Mouse (Mus musculus): ENCODE measurements around the gene She. TPM values are rescaled to one million over a fixed set of nuclear protein-coding genes. Genes with fewer than 3 reads are reported as not detected.

Gene She
- polyA plus RNA-seq, 1 experiment from 2014 or later = 4.0 TPM

DNA sequence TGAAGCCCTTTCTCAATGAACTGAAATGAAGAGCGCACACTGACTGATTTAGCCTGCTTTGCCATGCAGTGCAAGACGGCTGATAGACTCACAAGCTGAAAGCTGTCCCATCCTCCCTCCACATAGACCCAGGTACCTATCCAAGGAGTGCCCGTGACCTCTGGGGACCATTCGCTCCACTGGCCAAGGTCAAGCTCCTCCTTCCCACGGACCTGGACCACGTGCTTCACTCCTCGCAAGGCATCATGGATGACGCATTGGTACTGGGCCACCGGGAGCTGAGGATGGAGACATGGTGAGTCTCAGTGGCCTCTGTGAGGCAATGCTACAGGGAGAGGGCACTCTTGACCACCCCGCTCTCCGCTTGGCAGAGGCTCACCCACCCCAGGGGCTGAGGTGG is 54.6 kb downstream of the She start:
- H3K27me3 ChIP-seq (ENCODE audit: control insufficient read depth, insufficient read depth, low read length) = no peaks in the 10 kb centered on the region
- 88% methylated on average over 11 of the region's 11 CpGs for WGBS
- H3K36me3 ChIP-seq (ENCODE audit: control insufficient read depth, insufficient read depth, low read length) = no peaks in the 10 kb centered on the region
- H3K4me3 ChIP-seq (ENCODE audit: low read depth, low read length) = no peak overlapping the region
- H3K9ac ChIP-seq (replicated peaks; ENCODE audit: low read depth, low read length) = no peak overlapping the region
- H3K4me1 ChIP-seq (ENCODE audit: control insufficient read depth, insufficient read depth, low read length) = no peaks in the 10 kb centered on the region
- no peaks in the 10 kb centered on the region for H3K9me3 ChIP-seq (ENCODE audit: control insufficient read depth, low read depth, low read length)
- H3K4me2 ChIP-seq (replicated peaks; ENCODE audit: low read depth, low read length) = no peak overlapping the region
- ATAC-seq (ENCODE audit: insufficient number of reproducible peaks, insufficient read depth, low FRiP score, low read depth) = no peak
- no peak overlapping the region for H3K27ac ChIP-seq (ENCODE audit: low read length)

DNA sequence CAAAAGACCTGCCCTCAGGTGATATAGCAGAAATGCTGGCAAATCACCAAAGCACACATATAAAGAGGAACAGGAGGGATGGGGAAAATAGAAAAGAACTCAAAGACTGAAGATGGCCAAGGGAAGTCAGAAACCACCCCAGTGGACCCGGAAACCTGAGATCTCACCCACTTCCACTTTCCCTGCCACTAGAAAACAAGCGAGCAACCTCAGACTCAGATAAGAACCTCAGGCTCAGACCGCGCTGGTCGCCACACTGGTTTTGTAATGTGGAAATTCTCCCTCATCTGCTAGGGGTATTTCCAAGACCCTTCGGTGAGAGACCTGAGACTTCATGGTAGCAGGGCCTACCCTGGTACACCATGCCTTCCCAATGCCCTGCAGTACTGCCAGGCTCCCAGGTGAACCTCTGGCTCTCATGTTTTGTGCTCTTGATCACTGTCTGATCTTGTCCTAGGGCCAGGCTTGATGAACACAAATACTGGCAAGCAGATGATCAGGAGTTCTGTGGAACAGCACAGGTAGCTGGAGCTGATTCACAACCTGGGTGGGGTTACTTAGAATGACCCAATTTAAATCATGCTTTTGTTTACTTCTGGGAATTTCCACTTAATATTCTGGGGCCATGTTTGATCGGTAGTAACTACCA is 56.5 kb downstream of the She start:
- H3K4me3 ChIP-seq (ENCODE audit: low read depth, low read length) = no peak overlapping the region
- 87% methylated on average over 7 of the region's 7 CpGs for WGBS
- no peaks in the 10 kb centered on the region for H3K9me3 ChIP-seq (ENCODE audit: control insufficient read depth, low read depth, low read length)
- no peak for ATAC-seq (ENCODE audit: insufficient number of reproducible peaks, insufficient read depth, low FRiP score, low read depth)
- H3K4me1 ChIP-seq (ENCODE audit: control insufficient read depth, insufficient read depth, low read length) = no peaks in the 10 kb centered on the region
- no peak overlapping the region for H3K4me2 ChIP-seq (replicated peaks; ENCODE audit: low read depth, low read length)
- H3K27me3 ChIP-seq (ENCODE audit: control insufficient read depth, insufficient read depth, low read length) = no peaks in the 10 kb centered on the region
- H3K27ac ChIP-seq (ENCODE audit: low read length) = no peak overlapping the region
- no peaks in the 10 kb centered on the region for H3K36me3 ChIP-seq (ENCODE audit: control insufficient read depth, insufficient read depth, low read length)
- H3K9ac ChIP-seq (replicated peaks; ENCODE audit: low read depth, low read length) = no peak overlapping the region

DNA sequence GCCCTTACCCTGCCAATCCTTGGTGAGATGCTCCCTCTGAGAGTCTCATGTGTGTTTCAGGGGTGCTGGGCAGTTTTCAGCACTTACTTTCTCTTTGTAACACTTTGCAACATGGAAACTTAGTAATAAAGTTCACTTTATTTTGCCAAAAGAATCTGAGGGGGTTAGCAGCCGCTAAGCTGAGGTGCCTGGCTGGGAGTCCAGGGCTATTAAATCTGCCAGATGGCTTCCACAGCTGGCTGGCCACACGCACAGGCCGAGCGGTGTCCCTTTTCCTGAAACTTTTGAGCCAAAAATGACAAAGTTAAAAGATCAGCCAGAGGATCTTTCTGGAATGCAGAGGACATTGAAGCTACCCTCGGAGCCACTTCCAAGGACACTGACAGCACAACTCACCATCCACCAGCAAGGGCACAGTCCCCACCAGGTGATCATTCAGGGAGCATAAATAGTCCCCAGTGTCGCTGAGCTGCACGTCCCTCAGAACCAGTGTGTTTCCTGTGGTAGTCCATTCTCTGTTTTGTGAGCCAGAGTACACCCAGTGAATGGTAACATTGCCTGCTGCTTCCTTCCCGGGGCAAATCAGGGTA is 58.8 kb downstream of the She start:
- Histone ChIP-seq H3K27ac (ENCODE audit: low read length) (no peak overlapping the region), H3K4me1 (ENCODE audit: control insufficient read depth, insufficient read depth, low read length) (no peaks in the 10 kb centered on the region), H3K4me3 (ENCODE audit: low read depth, low read length) (no peak overlapping the region), H3K9ac (replicated peaks; ENCODE audit: low read depth, low read length) (no peak overlapping the region), H3K4me2 (replicated peaks; ENCODE audit: low read depth, low read length) (no peak overlapping the region), H3K36me3 (ENCODE audit: control insufficient read depth, insufficient read depth, low read length) (no peaks in the 10 kb centered on the region), H3K9me3 (ENCODE audit: control insufficient read depth, low read depth, low read length) (no peaks in the 10 kb centered on the region), H3K27me3 (ENCODE audit: control insufficient read depth, insufficient read depth, low read length) (no peaks in the 10 kb centered on the region)
- ATAC-seq (ENCODE audit: insufficient number of reproducible peaks, insufficient read depth, low FRiP score, low read depth) = no peak
- WGBS = 77% methylated on average over 8 of the region's 8 CpGs

DNA sequence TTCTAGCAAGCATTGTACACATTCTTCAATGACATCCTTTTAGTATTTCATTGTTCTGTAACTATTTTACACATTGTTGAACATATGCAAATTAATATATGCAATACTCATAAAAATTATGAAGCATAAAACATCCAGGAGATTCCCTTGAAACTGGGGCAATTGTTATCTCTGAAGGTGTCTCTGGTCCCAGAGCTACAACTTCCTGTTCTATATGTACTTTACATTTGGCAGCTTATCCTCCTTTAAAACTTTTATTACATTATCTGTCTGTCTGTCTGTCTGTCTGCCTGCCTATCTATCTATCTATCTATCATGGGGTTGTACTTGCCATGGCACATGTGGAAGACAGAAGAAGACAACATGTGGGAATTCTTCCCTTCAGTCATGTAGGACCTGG is 60.5 kb downstream of the She start:
- H3K27me3 ChIP-seq (ENCODE audit: control insufficient read depth, insufficient read depth, low read length) = no peaks in the 10 kb centered on the region
- no peak overlapping the region for H3K4me3 ChIP-seq (ENCODE audit: low read depth, low read length)
- no peak overlapping the region for H3K9ac ChIP-seq (replicated peaks; ENCODE audit: low read depth, low read length)
- no peak for ATAC-seq (ENCODE audit: insufficient number of reproducible peaks, insufficient read depth, low FRiP score, low read depth)
- H3K4me2 ChIP-seq (replicated peaks; ENCODE audit: low read depth, low read length) = no peak overlapping the region
- no peak overlapping the region for H3K27ac ChIP-seq (ENCODE audit: low read length)
- H3K36me3 ChIP-seq (ENCODE audit: control insufficient read depth, insufficient read depth, low read length) = no peaks in the 10 kb centered on the region
- no peaks in the 10 kb centered on the region for H3K9me3 ChIP-seq (ENCODE audit: control insufficient read depth, low read depth, low read length)
- no peaks in the 10 kb centered on the region for H3K4me1 ChIP-seq (ENCODE audit: control insufficient read depth, insufficient read depth, low read length)

DNA sequence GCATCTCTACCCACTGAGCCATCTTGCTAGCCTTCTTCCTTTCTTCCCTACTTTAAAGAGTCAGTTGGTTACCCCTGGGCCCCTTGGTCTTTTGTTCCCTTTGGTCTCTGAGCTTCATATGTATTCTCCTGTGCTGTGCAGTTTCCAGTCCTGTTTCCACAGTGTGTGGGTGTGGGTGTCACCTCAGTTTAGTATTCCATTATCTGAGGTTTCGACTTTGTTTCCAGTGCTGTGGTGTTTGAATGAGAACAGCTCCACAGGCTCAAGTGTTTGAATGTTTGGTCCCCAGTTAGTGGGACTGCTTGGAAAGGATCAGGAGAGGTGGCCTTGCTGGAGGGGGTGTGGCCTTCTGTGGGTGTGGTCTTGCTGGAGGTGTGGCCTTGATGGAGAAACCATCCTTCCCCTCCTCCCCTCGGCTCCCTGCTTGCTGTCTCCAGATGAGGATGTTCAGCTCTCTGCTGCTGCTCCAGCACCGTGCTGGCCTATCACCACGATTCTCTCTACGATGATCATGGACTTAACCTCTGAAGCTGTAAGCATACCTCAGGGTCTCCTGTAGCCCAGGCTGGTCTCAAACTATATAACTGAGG is 61.4 kb downstream of the She start:
- Histone ChIP-seq H3K27me3 (ENCODE audit: control insufficient read depth, insufficient read depth, low read length) (no peaks in the 10 kb centered on the region), H3K9ac (replicated peaks; ENCODE audit: low read depth, low read length) (no peak overlapping the region), H3K36me3 (ENCODE audit: control insufficient read depth, insufficient read depth, low read length) (no peaks in the 10 kb centered on the region), H3K9me3 (ENCODE audit: control insufficient read depth, low read depth, low read length) (no peaks in the 10 kb centered on the region), H3K4me2 (replicated peaks; ENCODE audit: low read depth, low read length) (no peak overlapping the region), H3K27ac (ENCODE audit: low read length) (no peak overlapping the region), H3K4me1 (ENCODE audit: control insufficient read depth, insufficient read depth, low read length) (peaks cover 7% of the 10 kb centered on the region; the same call in 1 of the 2 replicates), H3K4me3 (ENCODE audit: low read depth, low read length) (no peak overlapping the region)
- ATAC-seq (ENCODE audit: insufficient number of reproducible peaks, insufficient read depth, low FRiP score, low read depth) = no peak
- 85% methylated on average over 5 of the region's 5 CpGs for WGBS

DNA sequence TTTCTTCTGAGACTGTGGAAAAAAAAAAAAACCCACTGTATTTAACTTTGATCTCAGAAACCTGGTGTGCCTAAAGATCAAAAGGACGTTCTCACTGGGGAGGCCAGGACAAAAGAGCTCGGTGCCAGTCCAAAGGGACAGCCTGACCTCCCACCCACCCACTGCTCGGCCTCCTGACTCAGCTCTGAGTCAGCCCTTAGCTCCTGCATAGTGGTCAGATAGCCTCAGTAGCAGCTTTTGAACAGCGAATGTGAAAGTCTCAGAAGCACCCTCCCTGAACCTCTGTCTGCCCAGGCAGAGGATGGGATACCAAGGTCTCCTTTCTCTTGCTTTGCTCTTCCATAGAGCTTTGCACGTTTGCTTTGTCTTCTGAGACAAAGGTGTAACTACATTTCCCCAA is 65.4 kb downstream of the She start:
- peaks cover 12% of the 10 kb centered on the region; the same call in 1 of the 2 replicates for H3K4me1 ChIP-seq (ENCODE audit: control insufficient read depth, insufficient read depth, low read length)
- H3K4me3 ChIP-seq (ENCODE audit: low read depth, low read length) = no peak overlapping the region
- H3K36me3 ChIP-seq (ENCODE audit: control insufficient read depth, insufficient read depth, low read length) = no peaks in the 10 kb centered on the region
- no peak overlapping the region for H3K4me2 ChIP-seq (replicated peaks; ENCODE audit: low read depth, low read length)
- ATAC-seq (ENCODE audit: insufficient number of reproducible peaks, insufficient read depth, low FRiP score, low read depth) = no peak
- no peak overlapping the region; the same call in 1 of the 2 replicates for H3K27ac ChIP-seq (ENCODE audit: low read length)
- 26% methylated on average over 5 of the region's 5 CpGs for WGBS
- no peaks in the 10 kb centered on the region for H3K27me3 ChIP-seq (ENCODE audit: control insufficient read depth, insufficient read depth, low read length)
- no peak overlapping the region for H3K9ac ChIP-seq (replicated peaks; ENCODE audit: low read depth, low read length)
- no peaks in the 10 kb centered on the region for H3K9me3 ChIP-seq (ENCODE audit: control insufficient read depth, low read depth, low read length)

DNA sequence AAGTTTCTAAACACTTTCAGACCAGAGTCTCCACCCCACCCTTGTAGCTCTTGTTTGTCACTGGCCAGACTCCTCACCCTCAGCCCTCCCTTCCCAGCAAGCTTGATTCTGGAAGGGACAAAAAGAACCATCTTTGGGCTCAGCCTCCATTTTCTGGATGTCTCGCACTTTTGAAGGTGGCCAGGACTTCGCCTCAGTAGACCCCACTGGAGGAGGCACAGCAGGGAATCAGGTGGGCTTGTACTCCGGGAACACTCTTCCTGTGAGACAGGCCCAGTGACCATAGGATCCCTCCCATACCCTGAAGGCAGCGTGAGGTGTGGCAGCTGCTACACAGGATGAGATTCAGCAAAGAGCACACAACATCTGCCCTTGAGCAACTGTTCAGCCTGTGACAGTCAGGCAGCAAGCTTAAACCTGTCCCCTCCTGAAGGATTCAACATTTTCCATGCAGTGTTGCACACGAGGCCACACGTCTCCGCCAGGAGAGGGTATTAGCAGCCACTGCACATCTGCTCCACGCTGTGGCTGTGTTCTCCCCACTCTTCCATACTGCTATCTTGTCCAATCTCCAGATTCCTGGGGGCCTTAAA is 66.1 kb downstream of the She start:
- Histone ChIP-seq H3K9ac (replicated peaks; ENCODE audit: low read depth, low read length) (no peak overlapping the region), H3K27me3 (ENCODE audit: control insufficient read depth, insufficient read depth, low read length) (no peaks in the 10 kb centered on the region), H3K9me3 (ENCODE audit: control insufficient read depth, low read depth, low read length) (no peaks in the 10 kb centered on the region), H3K4me1 (ENCODE audit: control insufficient read depth, insufficient read depth, low read length) (peaks cover 12% of the 10 kb centered on the region; the same call in 1 of the 2 replicates), H3K4me2 (replicated peaks; ENCODE audit: low read depth, low read length) (no peak overlapping the region), H3K27ac (ENCODE audit: low read length) (no peak overlapping the region), H3K36me3 (ENCODE audit: control insufficient read depth, insufficient read depth, low read length) (no peaks in the 10 kb centered on the region), H3K4me3 (ENCODE audit: low read depth, low read length) (no peak overlapping the region)
- no peak for ATAC-seq (ENCODE audit: insufficient number of reproducible peaks, insufficient read depth, low FRiP score, low read depth)
- WGBS = 67% methylated on average over 8 of the region's 8 CpGs

DNA sequence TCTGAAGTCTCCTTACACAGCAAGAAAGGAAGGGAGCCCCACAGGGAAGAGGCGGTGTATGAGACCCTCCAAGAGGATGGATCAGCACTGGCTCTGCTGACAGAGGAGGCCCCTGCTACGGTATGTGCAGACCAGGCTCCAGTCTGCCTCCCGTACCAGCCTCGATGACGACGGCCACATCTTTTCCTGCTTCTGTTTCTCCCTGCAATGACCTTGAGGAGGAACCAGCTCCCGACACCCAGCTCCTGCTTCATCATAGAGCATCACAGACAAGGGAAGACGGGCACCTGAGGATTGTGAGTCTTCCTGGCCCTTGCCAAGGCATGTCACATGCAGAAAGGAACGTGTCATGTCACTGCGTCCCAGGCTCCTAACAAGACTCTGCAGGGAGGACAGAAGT is 66.8 kb downstream of the She start:
- no peak overlapping the region for H3K4me3 ChIP-seq (ENCODE audit: low read depth, low read length)
- H3K9me3 ChIP-seq (ENCODE audit: control insufficient read depth, low read depth, low read length) = no peaks in the 10 kb centered on the region
- no peak for ATAC-seq (ENCODE audit: insufficient number of reproducible peaks, insufficient read depth, low FRiP score, low read depth)
- 73% methylated on average over 10 of the region's 10 CpGs for WGBS
- H3K27ac ChIP-seq (ENCODE audit: low read length) = no peak overlapping the region
- H3K4me1 ChIP-seq (ENCODE audit: control insufficient read depth, insufficient read depth, low read length) = peaks cover 12% of the 10 kb centered on the region; the same call in 1 of the 2 replicates
- H3K4me2 ChIP-seq (replicated peaks; ENCODE audit: low read depth, low read length) = no peak overlapping the region
- no peak overlapping the region for H3K9ac ChIP-seq (replicated peaks; ENCODE audit: low read depth, low read length)
- no peaks in the 10 kb centered on the region for H3K27me3 ChIP-seq (ENCODE audit: control insufficient read depth, insufficient read depth, low read length)
- H3K36me3 ChIP-seq (ENCODE audit: control insufficient read depth, insufficient read depth, low read length) = no peaks in the 10 kb centered on the region

Measured in stomach, embryonic 14.5 days (tissue).